Mouse (Mus musculus) splenic B cell, adult 2 months (primary cell): ENCODE measurements around the gene Slc29a1.

Experiments
- DNase-seq: peaks from one replicate; pipeline ENCODE4 v3.0.0-alpha.2; 2011; ENCODE audit warnings: low read depth, low spot score
- H3K27me3 ChIP-seq: 2 replicates; pipeline ENCODE4 v1.6.1; 2012; ENCODE audit warnings: mild to moderate bottlenecking, low read length, moderate library complexity, mixed read lengths; ENCODE audit not compliant: control insufficient read depth, poor library complexity, insufficient read depth, severe bottlenecking
- H3K36me3 ChIP-seq: 2 replicates; pipeline ENCODE4 v1.6.1; 2012; ENCODE audit warnings: mild to moderate bottlenecking, low read length, moderate library complexity, mixed read lengths; ENCODE audit not compliant: control insufficient read depth, poor library complexity, insufficient read depth, severe bottlenecking

The Slc29a1 gene

GRCm38 (mm10) chr17:45548541-45549512 is 50.6 kb downstream of the Slc29a1 start:
- peak; percentile 41 for DNase-seq
- Histone ChIP-seq H3K36me3 (no peaks in the 10 kb centered on the region), H3K27me3 (peaks cover 3% of the 10 kb centered on the region)

DNA sequence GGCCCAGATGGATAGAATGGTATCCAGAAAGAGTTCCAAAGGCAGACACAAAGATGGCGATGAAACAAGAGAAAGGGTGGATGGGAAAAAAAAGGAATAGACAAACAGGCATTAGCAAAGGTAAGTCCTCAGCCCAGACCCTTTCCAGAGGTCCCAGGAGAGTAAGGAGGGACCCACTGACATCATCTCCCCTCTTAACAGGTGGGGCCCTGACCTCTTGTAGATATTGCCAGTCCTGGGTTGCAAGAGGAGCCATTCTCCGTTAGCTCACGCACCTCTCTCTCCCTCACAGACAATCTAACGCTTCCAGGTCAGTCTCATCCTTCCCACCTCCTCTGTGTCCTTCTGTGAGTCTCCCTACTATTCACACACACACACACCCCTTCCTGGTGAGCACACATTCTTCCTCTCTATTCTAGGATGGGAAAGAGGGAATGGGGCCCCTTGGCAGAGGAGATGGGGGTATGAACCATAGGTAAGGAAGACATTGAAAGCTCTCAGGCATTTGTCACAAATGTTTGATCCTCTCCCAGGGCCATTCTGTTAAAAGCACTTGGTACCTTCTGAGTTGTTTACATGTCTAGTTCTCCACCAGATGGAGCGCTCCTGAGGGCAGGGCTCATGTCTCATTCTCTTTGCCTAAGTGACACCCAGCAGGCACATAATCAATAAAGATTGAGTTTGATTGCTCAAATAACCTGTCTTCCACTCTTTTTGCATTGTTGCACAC is 51.8 kb downstream of the Slc29a1 start:
- no peaks in the 10 kb centered on the region for H3K36me3 ChIP-seq
- DNase-seq = peak; percentile 15
- H3K27me3 ChIP-seq = peaks cover 3% of the 10 kb centered on the region

DNA sequence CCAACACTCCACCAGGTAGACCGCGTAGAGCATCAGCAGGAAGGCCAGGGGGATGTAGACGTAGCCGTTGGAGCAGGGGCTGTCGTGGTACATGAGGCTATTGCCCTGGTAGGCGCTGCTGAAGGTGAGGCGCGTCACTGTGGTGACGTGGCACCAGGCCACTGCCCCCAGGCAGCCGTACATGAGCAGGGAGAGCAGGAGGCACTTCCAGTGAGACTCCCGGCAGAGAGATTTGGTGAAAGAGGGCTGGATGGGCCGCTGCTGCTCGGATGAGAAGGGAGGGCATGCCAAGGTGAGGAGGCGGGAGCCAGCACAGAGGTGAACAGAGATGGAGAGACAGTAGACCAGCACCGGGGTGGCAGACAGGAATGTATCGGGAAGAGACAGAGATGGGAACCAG is 52.5 kb downstream of the Slc29a1 start:
- Histone ChIP-seq H3K27me3 (peaks cover 3% of the 10 kb centered on the region), H3K36me3 (no peaks in the 10 kb centered on the region)
- DNase-seq = no peak

DNA sequence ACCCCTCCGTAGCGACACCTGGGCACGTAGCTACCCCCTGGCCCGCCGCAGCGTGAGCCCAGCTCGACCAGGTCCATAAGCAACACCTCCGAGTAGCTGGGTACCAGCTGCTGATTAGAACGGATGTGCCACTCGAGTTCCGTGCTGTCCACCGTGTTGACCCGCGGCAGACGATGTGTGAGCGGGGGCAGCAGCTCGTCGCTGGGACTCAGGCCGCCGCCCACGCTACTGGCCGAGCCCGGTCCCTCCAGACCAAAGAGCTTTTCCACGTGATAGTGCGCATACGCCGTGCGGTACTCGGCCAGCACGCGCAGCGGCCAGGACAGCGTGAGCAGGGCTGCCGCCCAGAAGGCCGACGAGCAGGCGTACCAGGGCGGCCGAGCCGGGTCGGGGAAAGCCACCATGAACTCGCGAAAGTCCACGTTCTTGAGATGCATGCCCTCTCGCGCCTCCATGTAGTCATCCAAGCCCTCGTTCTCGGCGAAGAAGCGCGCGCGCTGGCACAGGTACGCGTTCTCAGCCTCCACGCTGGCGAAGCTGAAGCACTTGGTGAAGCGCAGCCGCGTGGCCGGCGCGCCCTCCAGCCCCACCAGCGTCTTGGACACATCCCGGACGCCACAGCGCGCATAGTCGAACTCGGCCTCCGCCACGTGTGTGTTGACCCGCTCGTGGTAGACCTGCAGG is 54.0 kb downstream of the Slc29a1 start:
- peak; percentile 9 for DNase-seq
- Histone ChIP-seq H3K27me3 (peaks cover 3% of the 10 kb centered on the region), H3K36me3 (no peaks in the 10 kb centered on the region)

DNA sequence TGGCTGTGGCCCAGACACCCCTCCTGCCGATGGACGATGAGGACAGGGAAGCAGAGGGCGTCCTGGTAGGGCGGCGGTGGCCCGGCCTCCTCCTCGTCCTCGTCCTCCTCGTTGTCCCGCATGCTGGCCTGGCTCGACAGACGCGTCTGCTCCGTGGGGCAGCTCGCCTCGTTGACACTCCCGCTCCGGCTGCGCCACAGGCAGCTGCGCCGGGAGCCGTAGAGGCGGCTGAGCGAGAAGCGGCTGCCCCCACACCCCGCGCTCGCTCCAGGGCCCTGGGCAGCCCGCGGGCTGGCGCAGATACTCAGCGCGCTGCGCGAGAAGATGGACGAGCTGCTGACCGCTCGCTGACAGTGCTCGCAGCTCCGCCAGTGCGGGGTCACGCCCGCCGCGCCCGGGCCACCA is 54.5 kb downstream of the Slc29a1 start:
- Histone ChIP-seq H3K36me3 (no peaks in the 10 kb centered on the region), H3K27me3 (peaks cover 3% of the 10 kb centered on the region)
- DNase-seq = no peak

DNA sequence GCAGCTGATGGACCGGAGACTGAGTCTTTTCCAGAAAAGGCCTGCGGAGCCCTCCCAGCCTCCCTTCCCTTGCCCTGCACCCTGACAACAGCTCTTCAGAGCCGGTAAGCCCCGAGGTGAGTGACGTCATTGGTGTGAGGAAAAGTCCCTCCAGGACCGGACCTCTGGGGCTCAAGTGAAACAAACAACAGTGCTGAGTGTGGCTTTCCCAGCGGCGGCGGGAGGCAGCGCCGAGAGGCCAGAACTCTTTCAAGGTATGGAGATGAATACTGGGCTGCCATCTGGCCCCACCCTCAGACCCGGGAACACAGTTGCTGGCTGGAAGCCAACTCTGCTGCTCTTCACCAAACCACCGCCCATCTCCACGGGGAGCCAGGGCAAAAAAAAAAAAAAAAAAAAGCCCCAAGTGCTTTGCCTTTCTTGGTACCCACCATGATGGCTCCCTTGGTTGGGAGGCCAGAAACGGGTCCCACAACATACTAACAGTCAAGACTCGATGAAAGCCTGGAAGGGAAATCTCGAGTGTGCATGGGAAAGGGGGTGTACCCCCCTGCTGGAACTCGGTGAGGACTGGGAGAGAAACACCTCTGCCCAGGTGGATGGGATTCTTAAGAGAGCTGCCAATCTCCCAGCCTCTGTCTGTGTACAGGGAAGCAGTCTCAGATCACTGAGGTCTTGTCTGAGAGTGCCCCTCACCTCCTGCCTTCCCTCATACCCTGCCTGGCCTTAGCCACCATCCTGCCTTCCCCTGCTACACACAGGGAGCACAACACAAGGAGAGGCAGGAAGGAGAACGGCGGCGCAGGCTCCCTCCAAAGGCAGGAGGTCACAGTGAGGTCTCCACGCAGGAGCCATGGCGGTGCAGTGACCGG is 55.2 kb downstream of the Slc29a1 start:
- H3K36me3 ChIP-seq = no peaks in the 10 kb centered on the region
- peaks cover 3% of the 10 kb centered on the region for H3K27me3 ChIP-seq
- DNase-seq = peak; percentile 45

DNA sequence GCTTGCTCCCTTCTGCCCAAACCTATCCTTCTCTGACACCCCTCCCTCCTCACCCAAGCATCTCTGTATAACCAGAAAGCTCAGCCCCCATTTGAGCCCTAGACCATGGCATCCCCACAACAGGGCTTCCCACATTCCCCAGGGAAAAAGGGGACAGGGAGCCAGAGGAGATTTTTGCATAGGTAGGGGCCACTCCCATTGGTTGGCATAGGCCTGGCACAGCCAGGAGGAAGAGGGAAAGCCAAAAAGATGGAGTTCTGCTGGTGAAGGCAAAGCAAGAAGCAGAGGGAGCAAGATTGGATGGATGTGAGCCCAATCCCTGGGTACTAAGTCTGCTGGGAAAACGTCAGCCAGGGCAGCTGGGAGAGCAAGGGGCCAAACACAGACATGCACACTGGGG is 56.3 kb downstream of the Slc29a1 start:
- H3K36me3 ChIP-seq = no peaks in the 10 kb centered on the region

GRCm38 (mm10) chr17:45542705-45543104 is 56.7 kb downstream of the Slc29a1 start:
- DNase-seq = no peak
- Histone ChIP-seq H3K36me3 (no peaks in the 10 kb centered on the region), H3K27me3 (peaks cover 2% of the 10 kb centered on the region; the same call in 1 of the 2 replicates)

More for the DNA sequence above, 56.3 kb downstream of the Slc29a1 start:
- peaks cover 2% of the 10 kb centered on the region for H3K27me3 ChIP-seq
- DNase-seq = no peak

- Histone ChIP-seq H3K36me3 (no peaks in the 10 kb centered on the region), H3K27me3 (peaks cover under 1% of the 10 kb centered on the region; the same call in 1 of the 2 replicates)
- no peak for DNase-seq
These were observed 57.3 kb downstream of the Slc29a1 start for GRCm38 (mm10) chr17:45542129-45542528.

DNA sequence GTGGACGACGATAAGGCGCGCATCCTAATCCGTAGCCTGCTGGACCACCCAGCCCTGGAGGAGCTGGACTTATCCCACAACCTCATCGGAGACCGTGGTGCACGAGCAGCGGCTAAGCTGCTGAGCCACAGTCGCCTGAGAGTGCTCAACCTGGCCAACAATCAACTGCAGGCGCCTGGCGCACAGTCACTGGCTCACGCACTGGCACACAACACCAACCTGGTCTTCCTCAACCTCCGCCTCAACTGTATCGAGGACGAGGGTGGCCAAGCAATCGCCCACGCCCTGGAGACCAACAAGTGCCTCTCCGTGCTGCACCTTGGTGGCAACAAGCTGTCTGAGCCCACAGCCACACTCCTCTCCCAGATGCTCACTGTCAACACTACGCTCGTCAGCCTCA is 59.7 kb downstream of the Slc29a1 start:
- Histone ChIP-seq H3K36me3 (no peaks in the 10 kb centered on the region), H3K27me3 (no peaks in the 10 kb centered on the region)
- DNase-seq = no peak

DNA sequence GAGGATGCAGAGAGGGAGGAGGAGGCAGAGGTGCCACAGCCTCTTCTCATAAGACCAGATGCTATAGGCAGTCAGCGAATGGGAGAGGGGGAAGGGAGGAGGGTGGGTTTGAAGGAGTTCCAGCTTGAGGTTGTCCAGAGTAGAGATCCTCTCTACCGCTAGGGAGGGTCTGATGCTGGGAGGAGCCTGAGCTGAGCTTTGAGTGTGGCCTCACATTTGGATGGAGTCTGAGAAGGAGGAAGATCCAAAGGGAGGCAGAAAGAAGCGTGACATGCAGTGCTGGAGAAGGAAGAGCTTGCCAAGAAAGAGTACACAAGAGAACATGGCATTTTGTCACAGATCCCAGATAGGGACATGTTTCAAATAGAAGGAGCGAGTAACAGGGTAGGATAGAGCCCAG is 61.0 kb downstream of the Slc29a1 start:
- no peaks in the 10 kb centered on the region for H3K36me3 ChIP-seq
- no peak for DNase-seq
- H3K27me3 ChIP-seq = no peaks in the 10 kb centered on the region

DNA sequence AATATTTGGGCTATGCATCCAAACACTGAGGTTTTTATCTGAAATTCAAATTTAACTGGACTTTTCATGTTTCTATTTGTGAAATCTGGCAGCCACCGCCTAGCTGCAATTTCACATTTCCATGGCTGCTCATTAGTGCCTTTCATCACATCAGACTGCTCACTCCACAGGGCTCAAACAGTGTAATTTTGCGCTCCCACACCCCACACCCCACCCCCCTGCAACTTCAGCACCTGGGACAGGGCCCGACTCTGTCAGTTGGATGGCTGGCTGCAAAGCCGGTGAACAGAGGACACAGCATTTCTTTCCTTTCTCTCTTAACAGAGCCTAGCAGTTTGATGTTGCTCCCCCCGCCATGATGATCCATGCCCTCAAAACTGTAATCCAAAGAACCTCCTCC is 63.1 kb downstream of the Slc29a1 start:
- peak; percentile 13 for DNase-seq
- Histone ChIP-seq H3K36me3 (no peaks in the 10 kb centered on the region), H3K27me3 (no peaks in the 10 kb centered on the region)
